Mouse (Mus musculus) retina, postnatal 7 days (tissue): ENCODE results near the gene Slc22a14.
"Not testable (repeated sequence)": the region's sequence is repeated elsewhere in the genome, so short reads cannot be mapped to it uniquely, and the experiment has no call there.

Source experiments
- DNase-seq: peaks from one replicate; pipeline ENCODE4 v3.0.0-alpha.2; 2012; ENCODE audit warnings: low read depth, low spot score

The Slc22a14 gene

GRCm38 (mm10) chr9:119322289-119323259 is 42.8 kb downstream of the Slc22a14 start, which contains the start of gene Oxsr1:
Oxsr1 (minus strand) TSS chr9:119322427.
- peak; percentile 99 for DNase-seq

GRCm38 (mm10) chr9:119321392-119322229 is 43.7 kb downstream of the Slc22a14 start:
- no peak for DNase-seq

- no peak for DNase-seq
Observed at GRCm38 (mm10) chr9:119320946-119321345, 44.4 kb downstream of the Slc22a14 start.

GRCm38 (mm10) chr9:119320446-119320845 is 44.9 kb downstream of the Slc22a14 start:
- no peak for DNase-seq

- DNase-seq = no peak
Observed at GRCm38 (mm10) chr9:119318891-119319290, 46.5 kb downstream of the Slc22a14 start.

GRCm38 (mm10) chr9:119313096-119313495 is 52.3 kb downstream of the Slc22a14 start:
- no peak for DNase-seq

GRCm38 (mm10) chr9:119309067-119309466 is 56.3 kb downstream of the Slc22a14 start:
- no peak for DNase-seq

GRCm38 (mm10) chr9:119305863-119306262 is 59.5 kb downstream of the Slc22a14 start:
- DNase-seq = no peak

GRCm38 (mm10) chr9:119298563-119298962 is 66.8 kb downstream of the Slc22a14 start:
- DNase-seq = no peak

- DNase-seq = no peak
Observed at GRCm38 (mm10) chr9:119297696-119298095, 67.7 kb downstream of the Slc22a14 start.

GRCm38 (mm10) chr9:119290791-119291190 is 74.6 kb downstream of the Slc22a14 start:
- DNase-seq = no peak

GRCm38 (mm10) chr9:119280894-119281682 is 84.3 kb downstream of the Slc22a14 start:
- no peak for DNase-seq

- no peak for DNase-seq
Observed at GRCm38 (mm10) chr9:119278031-119278430, 87.3 kb downstream of the Slc22a14 start.

GRCm38 (mm10) chr9:119276321-119276720 is 89.0 kb downstream of the Slc22a14 start:
- DNase-seq = no peak

- not testable (repeated sequence) for DNase-seq
Observed at GRCm38 (mm10) chr9:119274814-119275213, 90.5 kb downstream of the Slc22a14 start.

- DNase-seq = no peak
Observed at GRCm38 (mm10) chr9:119271496-119271895, 93.9 kb downstream of the Slc22a14 start.

- DNase-seq = no peak
Observed at GRCm38 (mm10) chr9:119268588-119269145, 96.7 kb downstream of the Slc22a14 start.

- DNase-seq = no peak
Observed at GRCm38 (mm10) chr9:119268120-119268519, 97.2 kb downstream of the Slc22a14 start.

- not testable (repeated sequence) for DNase-seq
Observed at GRCm38 (mm10) chr9:119266121-119266395, 99.3 kb downstream of the Slc22a14 start.

- DNase-seq = not testable (repeated sequence)
Observed at GRCm38 (mm10) chr9:119265373-119266120, 99.8 kb downstream of the Slc22a14 start.
